8 mouse cellular contexts compared by ENCODE assay signal in genomic region chr9:70140871-70141796, GRCm38 (mm10). TPM values are rescaled to one million over a fixed set of nuclear protein-coding genes. Genes with fewer than 3 reads are reported as not detected.
DNase-seq lines count a peak whose midpoint lies in the region; ATAC-seq and TF ChIP-seq lines count a peak whose summit lies in the region.

No protein-coding gene starts in this region.

- peaks cover 60% of the 10 kb centered on the region for H3K27me3 ChIP-seq in forebrain, embryonic 12.5 days
- peaks cover 8% of the 10 kb centered on the region; the same call in 1 of the 2 replicates for H3K27me3 ChIP-seq in heart, postnatal 0 days (ENCODE audit: control insufficient read depth, insufficient read depth, low read length)
- peaks cover 64% of the 10 kb centered on the region for H3K27me3 ChIP-seq in liver, embryonic 12.5 days (replicated peaks)
- no peaks in the 10 kb centered on the region; the same call in 1 of the 2 replicates for H3K27me3 ChIP-seq in neural tube, embryonic 14.5 days (ENCODE audit: control insufficient read depth, insufficient read depth, low read length)

- no peaks in the 10 kb centered on the region for H3K36me3 ChIP-seq in forebrain, embryonic 12.5 days (replicated peaks)
- H3K36me3 ChIP-seq in heart, postnatal 0 days (replicated peaks; ENCODE audit: control insufficient read depth, insufficient read depth, low read length) = no peaks in the 10 kb centered on the region
- no peaks in the 10 kb centered on the region for H3K36me3 ChIP-seq in liver, embryonic 12.5 days
- H3K36me3 ChIP-seq in neural tube, embryonic 14.5 days (ENCODE audit: control insufficient read depth, insufficient read depth, low read length) = no peaks in the 10 kb centered on the region

- no peaks in the 10 kb centered on the region for H3K9me3 ChIP-seq in forebrain, embryonic 12.5 days
- H3K9me3 ChIP-seq in heart, postnatal 0 days (replicated peaks; ENCODE audit: control insufficient read depth, low read length) = no peaks in the 10 kb centered on the region
- no peaks in the 10 kb centered on the region for H3K9me3 ChIP-seq in liver, embryonic 12.5 days (replicated peaks)
- H3K9me3 ChIP-seq in neural tube, embryonic 14.5 days (ENCODE audit: control insufficient read depth, low read length) = no peaks in the 10 kb centered on the region

- ATAC-seq in forebrain, embryonic 12.5 days (ENCODE audit: low FRiP score) = peak; percentile 91
- peak; percentile 80 for ATAC-seq in heart, postnatal 0 days (ENCODE audit: insufficient read depth, low read depth)
- peak; percentile 30; the same call in 1 of the 2 replicates for ATAC-seq in liver, embryonic 12.5 days
- peak; percentile 90 for ATAC-seq in neural tube, embryonic 14.5 days (ENCODE audit: low read depth)

- no peak for TF ChIP-seq CTCF in heart, postnatal 0 days (IDR thresholded peaks at IDR 0.05; ENCODE audit: low read depth)

- H3K4me1 ChIP-seq in forebrain, embryonic 12.5 days = peaks cover 27% of the 10 kb centered on the region
- peaks cover 10% of the 10 kb centered on the region for H3K4me1 ChIP-seq in heart, postnatal 0 days (ENCODE audit: control insufficient read depth, insufficient read depth)
- H3K4me1 ChIP-seq in liver, embryonic 12.5 days = peaks cover 9% of the 10 kb centered on the region; the same call in 1 of the 2 replicates
- H3K4me1 ChIP-seq in neural tube, embryonic 14.5 days (ENCODE audit: control insufficient read depth, insufficient read depth, low read length) = no peaks in the 10 kb centered on the region

- H3K9ac ChIP-seq in forebrain, embryonic 12.5 days = peak overlapping the region; percentile 65
- peak overlapping the region; percentile 48 for H3K9ac ChIP-seq in heart, postnatal 0 days (replicated peaks; ENCODE audit: low read depth, low read length)
- H3K9ac ChIP-seq in liver, embryonic 12.5 days = no peak overlapping the region
- H3K9ac ChIP-seq in neural tube, embryonic 14.5 days (replicated peaks; ENCODE audit: low read depth, low read length) = peak overlapping the region; percentile 66

- peak overlapping the region; percentile 74 for H3K4me3 ChIP-seq in forebrain, embryonic 12.5 days (replicated peaks)
- H3K4me3 ChIP-seq in heart, postnatal 0 days (ENCODE audit: low read depth, low read length) = peak overlapping the region; percentile 70
- peak overlapping the region; percentile 54 for H3K4me3 ChIP-seq in liver, embryonic 12.5 days
- H3K4me3 ChIP-seq in neural tube, embryonic 14.5 days (ENCODE audit: low read depth, low read length) = peak overlapping the region; percentile 65

- no peak overlapping the region for H3K27ac ChIP-seq in forebrain, embryonic 12.5 days
- peak overlapping the region; percentile 27; the same call in 1 of the 2 replicates for H3K27ac ChIP-seq in heart, postnatal 0 days (ENCODE audit: low read depth)
- H3K27ac ChIP-seq in liver, embryonic 12.5 days = no peak overlapping the region
- no peak overlapping the region; the same call in 1 of the 2 replicates for H3K27ac ChIP-seq in neural tube, embryonic 14.5 days (ENCODE audit: low read depth, low read length)

- WGBS in forebrain, embryonic 12.5 days = under 1% methylated on average over 86 of the region's 87 CpGs
- WGBS in heart, postnatal 0 days = under 1% methylated on average over 80 of the region's 87 CpGs
- 1% methylated on average over 79 of the region's 87 CpGs for WGBS in liver, embryonic 12.5 days (ENCODE audit: insufficient replicate concordance)
- under 1% methylated on average over 72 of the region's 87 CpGs for WGBS in neural tube, embryonic 14.5 days

- peak; percentile 57 for DNase-seq in CD4-positive, CD25-positive, alpha-beta regulatory T cell, adult 2 months (ENCODE audit: low read depth, low spot score)
- DNase-seq in brain, embryonic 18.5 days (ENCODE audit: low read depth, low spot score) = peak; percentile 42
- peak; percentile 53 for DNase-seq in heart, postnatal 0 days (ENCODE audit: low spot score)
- peak; percentile 73 to 85 for DNase-seq in kidney, postnatal 36 days
- DNase-seq in thymus, postnatal 14 days = peak; percentile 56

- TF ChIP-seq EP300 in heart, postnatal 0 days (IDR thresholded peaks at IDR 0.05; ENCODE audit: low read depth) = no peak

- H3K4me2 ChIP-seq in forebrain, embryonic 12.5 days = peak overlapping the region; percentile 94
- H3K4me2 ChIP-seq in heart, postnatal 0 days (ENCODE audit: low read depth, low read length) = peak overlapping the region; percentile 94
- peak overlapping the region; percentile 69 for H3K4me2 ChIP-seq in liver, embryonic 12.5 days
- H3K4me2 ChIP-seq in neural tube, embryonic 14.5 days (ENCODE audit: low read depth, low read length) = peak overlapping the region; percentile 94

RNA-seq across cellular contexts. Expression of gene Fam81a, which starts 1.2 kb away (rescaled TPM):
- 4.9 and 5.7 TPM in 2 replicates for polyA plus RNA-seq in forebrain, embryonic 12.5 days (2016; fragmentation: Nextera tagmentation; extraction: Ambion mirVana)
- 24.8 and 28.2 TPM in 2 replicates for total RNA-seq in heart, postnatal 0 days (2014; rRNA removed; ENCODE audit: low replicate concordance)
- 19.8 and 22.3 TPM in 2 replicates for polyA plus RNA-seq in heart, postnatal 0 days (2015; fragmentation: Nextera tagmentation; extraction: Ambion mirVana)
- 0.74 and 0.98 TPM in 2 replicates for polyA plus RNA-seq in liver, embryonic 12.5 days (2016; fragmentation: Nextera tagmentation; extraction: Ambion mirVana)
- polyA plus RNA-seq in neural tube, embryonic 14.5 days (2014; fragmentation: Nextera tagmentation; extraction: Ambion mirVana) = 7.9 and 8.7 TPM in 2 replicates

Comparison
In these comparisons a context has a peak if more than half of its experiments do, and no peak if none do; other contexts are left out.
1. ATAC-seq: peak in every context shown above with its lines; median percentile 91 in forebrain, embryonic 12.5 days; 90 in neural tube, embryonic 14.5 days; 80 in heart, postnatal 0 days; 30 in liver, embryonic 12.5 days.